Mouse (Mus musculus): ENCODE data around the gene Medag.

Gene Medag

GRCm38 (mm10) chr5:149385228-149385961 is 26.2 kb upstream of the Medag start:
- DNase-seq (ENCODE audit: low spot score): no peak

GRCm38 (mm10) chr5:149386294-149386850 is 25.2 kb upstream of the Medag start:
- DNase-seq (ENCODE audit: low spot score): no peak

DNA sequence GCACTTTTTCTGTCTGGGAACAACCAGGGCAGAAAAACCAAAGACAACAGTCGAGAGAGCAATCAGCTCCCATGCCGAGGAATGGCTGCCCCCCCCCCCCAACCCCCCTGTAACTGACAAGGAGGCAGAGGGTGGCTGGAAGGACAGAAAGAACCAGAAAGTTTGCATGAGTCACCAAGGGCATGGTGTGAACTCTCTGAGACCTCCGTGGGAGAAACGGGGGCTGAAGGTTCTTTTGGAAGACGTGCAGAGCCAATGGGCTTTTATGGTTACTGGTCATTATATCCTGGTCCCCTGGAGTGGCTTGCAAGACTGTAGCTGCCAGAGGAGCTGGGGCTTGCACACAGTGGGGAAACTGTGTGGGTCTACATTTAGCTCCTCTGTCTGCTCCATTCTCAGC is 22.6 kb upstream of the Medag start:
- DNase-seq (ENCODE audit: low spot score): no peak

DNA sequence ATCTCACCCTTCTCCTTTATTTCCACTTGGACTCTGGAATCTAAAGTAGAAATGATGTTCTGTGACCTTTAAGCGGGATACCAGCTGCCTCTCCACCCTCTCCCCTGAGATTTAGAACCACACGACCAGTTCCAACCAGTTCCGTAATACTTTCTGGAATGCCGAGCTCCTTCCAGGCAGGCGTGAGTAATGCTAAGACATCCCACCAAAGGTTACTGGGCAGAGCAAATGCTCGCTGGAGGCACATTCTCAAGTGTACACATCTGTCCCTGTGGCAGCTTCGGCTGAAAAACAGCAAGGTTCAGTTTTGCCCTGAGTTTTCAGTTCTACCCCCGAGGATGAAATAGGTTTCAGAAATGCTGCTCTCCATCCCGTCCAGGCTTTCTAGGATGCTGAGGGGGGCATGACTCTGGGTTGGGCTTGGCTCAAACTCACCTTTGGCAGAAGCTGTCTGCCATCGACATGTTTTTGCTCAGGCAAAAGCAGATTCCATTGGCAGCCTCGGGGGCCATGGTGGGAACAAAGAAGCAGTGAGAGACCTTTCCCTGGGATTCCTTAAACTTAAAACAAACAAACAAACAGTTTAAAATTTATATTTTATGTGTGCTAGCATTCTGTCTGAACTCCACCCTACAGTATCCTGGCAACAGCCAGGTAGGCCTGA is 21.9 kb upstream of the Medag start:
- DNase-seq (ENCODE audit: low spot score): no peak

DNA sequence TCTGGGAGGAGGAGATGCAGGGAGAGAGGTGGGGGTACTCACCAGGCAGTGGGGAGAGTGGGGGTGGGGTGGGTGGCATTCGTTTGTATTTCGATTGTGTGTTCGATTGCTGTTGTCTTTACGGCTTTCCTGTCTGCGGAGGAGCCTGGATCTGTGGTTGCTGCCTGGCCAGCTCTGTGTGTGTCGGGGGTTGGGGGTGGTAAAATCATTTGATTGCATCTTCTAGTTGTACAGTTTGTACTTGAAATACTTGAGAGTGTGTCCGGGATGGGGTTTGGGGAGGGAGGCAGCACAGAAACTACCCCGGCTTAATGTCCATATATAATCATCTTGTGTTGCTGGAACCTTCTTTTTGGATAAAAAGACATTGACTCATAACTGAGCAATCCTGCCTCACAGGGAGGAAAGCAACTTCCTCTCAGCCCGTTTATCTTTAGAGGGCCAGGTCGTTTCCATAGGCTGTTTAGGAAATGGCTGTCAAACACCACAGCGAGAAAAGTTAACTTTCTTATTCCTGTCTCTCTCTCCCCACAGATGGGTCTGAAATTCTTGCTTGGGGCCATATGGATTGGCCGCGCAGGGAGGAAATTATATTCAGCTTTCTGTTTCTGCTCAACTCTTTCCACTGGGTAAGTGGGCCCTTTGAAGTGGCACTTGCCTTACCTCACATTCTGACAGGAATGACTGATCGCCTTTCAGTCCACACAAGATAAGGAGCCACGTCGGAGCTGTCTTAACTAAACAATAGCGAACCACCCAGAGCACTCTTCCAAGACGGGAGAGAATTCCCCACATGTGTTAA is 19.8 kb upstream of the Medag start:
- DNase-seq (ENCODE audit: low spot score): no peak

GRCm38 (mm10) chr5:149392420-149392988 is 19.0 kb upstream of the Medag start:
- no peak for DNase-seq (ENCODE audit: low spot score)

GRCm38 (mm10) chr5:149401446-149401975 is 10.0 kb upstream of the Medag start:
- DNase-seq (ENCODE audit: low spot score): no peak

DNA sequence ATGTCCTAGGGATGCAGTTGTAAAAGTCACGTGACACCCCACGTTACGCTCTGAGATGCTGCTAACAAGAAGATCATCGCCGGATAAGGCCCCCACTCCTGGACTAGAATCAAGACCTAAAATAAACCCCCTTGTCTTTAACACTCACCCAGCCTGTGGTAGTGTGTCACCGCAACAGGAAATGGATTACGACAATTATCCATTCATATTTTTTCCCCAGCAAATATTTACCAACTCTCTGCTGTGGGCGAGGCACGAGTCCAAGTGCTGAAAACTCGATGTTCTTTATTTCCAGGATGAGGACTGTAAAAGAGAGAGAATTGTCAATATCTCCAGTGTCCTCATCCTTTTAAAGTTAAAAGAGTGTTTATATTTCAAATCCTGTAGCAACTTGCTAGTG is 9.5 kb upstream of the Medag start:
- no peak for DNase-seq (ENCODE audit: low spot score)

- DNase-seq (ENCODE audit: low spot score): no peak
Measured at GRCm38 (mm10) chr5:149403386-149403785, 8.2 kb upstream of the Medag start.

- DNase-seq (ENCODE audit: low spot score): no peak
Measured at GRCm38 (mm10) chr5:149404710-149405109, 6.8 kb upstream of the Medag start.

DNA sequence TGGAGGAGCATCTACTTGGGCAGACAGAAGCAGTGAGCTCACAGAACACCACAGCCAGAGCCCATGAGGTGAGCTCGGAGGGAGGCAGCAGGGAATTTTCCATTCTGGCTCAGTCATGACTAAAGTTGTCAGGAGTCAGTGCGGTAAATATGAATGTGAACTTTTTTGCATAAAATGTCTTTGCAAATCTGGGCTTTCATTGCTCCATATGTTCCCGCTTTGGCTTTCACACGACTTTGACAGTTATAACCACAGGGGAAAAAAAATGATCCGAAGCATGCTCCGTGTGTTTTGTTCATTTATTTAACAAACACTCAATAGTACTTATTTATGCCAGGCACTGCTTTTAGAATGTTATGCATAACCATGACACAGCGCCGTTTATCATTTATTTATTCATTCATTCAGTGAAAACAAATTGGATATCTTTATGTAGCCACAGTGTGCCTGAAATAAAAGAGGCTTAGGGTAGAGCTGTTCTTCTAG is 4.7 kb upstream of the Medag start:
- no peak for DNase-seq (ENCODE audit: low spot score)

- DNase-seq (ENCODE audit: low spot score): no peak
Measured at GRCm38 (mm10) chr5:149409502-149409901, 2.0 kb upstream of the Medag start.

DNA sequence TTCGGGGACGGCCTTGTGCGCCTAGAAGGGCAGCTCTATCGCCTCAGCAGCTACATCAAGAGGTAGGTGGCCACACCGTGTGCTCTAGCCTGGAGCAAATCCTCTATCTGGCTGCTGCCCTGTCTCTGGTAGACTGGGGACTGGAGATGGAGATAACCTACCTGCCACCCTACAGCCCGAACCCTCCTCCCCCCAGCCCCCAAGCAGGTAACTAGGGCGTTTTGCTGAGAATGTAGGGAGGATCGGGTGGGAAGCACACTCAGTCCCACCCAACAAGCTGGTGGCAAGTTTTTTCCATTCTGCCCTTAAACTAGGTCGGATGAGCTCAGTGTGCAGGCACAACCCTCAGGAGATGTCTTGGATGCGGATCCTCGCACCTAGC is 636 bp downstream of the Medag start:
- no peak for DNase-seq (ENCODE audit: low spot score)

DNA sequence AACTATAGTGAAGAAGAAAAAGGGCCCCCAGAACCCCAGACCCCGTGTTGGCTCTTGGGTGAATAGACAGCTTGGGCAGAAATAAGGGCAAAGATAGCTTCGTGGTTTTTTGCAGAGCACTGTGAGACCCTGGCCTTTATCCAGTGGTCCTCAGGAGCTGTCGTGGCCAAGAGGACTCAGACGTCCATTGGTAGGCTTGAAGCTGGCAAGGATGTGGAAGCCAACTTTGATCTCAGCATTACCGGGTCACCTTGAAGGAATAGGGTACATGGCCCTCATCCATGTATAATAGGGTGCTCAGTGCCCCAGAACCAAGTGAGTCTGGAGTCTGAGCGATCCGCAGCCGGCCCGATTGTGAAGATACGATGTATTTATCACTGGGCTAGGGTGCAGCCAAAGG is 1.1 kb downstream of the Medag start:
- no peak for DNase-seq (ENCODE audit: low spot score)

DNA sequence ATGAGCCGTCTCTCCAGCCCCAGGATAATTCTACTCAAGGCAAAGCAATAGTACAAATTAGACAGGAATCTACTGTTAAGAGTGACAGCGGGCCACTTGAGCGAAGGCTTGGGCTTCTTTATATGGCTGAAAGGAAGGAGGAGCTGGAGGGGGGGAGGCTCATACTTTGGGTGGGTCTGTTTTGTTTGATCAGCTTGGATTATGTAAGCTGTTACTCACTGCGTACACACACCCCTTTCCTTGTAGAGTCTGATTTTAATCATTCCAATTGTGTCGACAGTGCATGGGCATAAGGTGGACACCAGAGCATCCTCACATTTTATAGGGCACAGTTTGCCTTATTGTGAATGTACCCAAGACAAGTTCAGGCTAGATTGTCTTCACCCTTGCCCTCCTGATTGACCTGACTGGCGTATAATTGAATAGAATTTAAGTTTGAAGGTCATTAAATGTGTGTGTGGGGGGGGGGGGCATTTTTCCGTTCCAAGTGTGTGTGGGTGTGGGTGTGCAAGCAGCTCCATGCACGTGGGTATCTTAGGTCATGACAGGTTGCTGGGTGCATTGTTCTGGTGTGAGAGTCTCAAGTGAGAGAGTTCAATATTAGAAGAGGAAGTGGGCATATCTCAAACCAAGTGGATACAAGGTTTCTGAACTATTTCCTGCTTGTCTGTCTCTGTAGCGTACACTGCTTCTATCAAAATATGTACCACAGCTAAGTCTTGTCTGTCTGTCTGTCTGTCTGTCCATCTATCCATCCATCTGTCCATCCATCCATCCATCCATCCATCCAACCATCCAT is 3.0 kb downstream of the Medag start:
- no peak for DNase-seq (ENCODE audit: low spot score)

GRCm38 (mm10) chr5:149417381-149417780 is 5.8 kb downstream of the Medag start:
- no peak for DNase-seq (ENCODE audit: low spot score)

- DNase-seq (ENCODE audit: low spot score): no peak
Measured at GRCm38 (mm10) chr5:149426525-149426924, 15.0 kb downstream of the Medag start.

GRCm38 (mm10) chr5:149427277-149428060 is 15.9 kb downstream of the Medag start:
- no peak for DNase-seq (ENCODE audit: low spot score)

- no peak for DNase-seq (ENCODE audit: low spot score)
Measured at GRCm38 (mm10) chr5:149428347-149428746, 16.8 kb downstream of the Medag start.

GRCm38 (mm10) chr5:149428810-149429255 is 17.3 kb downstream of the Medag start:
- DNase-seq (ENCODE audit: low spot score): no peak

Measured in urinary bladder, postnatal 10 days (tissue).